Comparison of ENCODE assay signal across 21 mouse cellular contexts in genomic region chr12:106178688-106179205, GRCm38 (mm10).
DNase-seq lines count a peak whose midpoint lies in the region; ATAC-seq and TF ChIP-seq lines count a peak whose summit lies in the region.
"Had no signal": no experiment of that assay in that cellular context is flagged by ENCODE, and none has a peak within 500 bp of the region (broad histone marks: within the 10 kb centered on the region; RNA-seq: fewer than 3 reads in every experiment).

No protein-coding gene starts in this region.

- DNase-seq in forebrain, embryonic 10.5 days (ENCODE audit: extremely low spot score, low spot score) = no peak
- DNase-seq in left cerebral cortex, postnatal 4 days = peak; percentile 66
- DNase-seq in left cerebral cortex, adult 2 months (ENCODE audit: extremely low spot score in 1 of 2, low spot score in 2 of 2) = no peak
- peak; percentile 64 for DNase-seq in midbrain, postnatal 0 days (ENCODE audit: low spot score)
- no peak for DNase-seq in midbrain, embryonic 14.5 days
- DNase-seq: adrenal gland, adult 2 months; adrenal gland, postnatal 10 days; adrenal gland, postnatal 25 days; cerebellum, adult 11-12 months; cerebellum, adult 2 months; cerebellum, adult 9-10 months; cerebellum, postnatal 36 days; embryo, embryonic 11 days had no signal

- peaks cover 39% of the 10 kb centered on the region for H3K4me1 ChIP-seq in forebrain, embryonic 10.5 days
- peaks cover 24% of the 10 kb centered on the region for H3K4me1 ChIP-seq in forebrain, embryonic 12.5 days
- peaks cover 13% of the 10 kb centered on the region for H3K4me1 ChIP-seq in hindbrain, embryonic 16.5 days (ENCODE audit: control insufficient read depth, insufficient read depth, low read depth, low read length)
- peaks cover 45% of the 10 kb centered on the region for H3K4me1 ChIP-seq in hindbrain, embryonic 13.5 days (replicated peaks)
- peaks cover 9% of the 10 kb centered on the region; the same call in 1 of the 2 replicates for H3K4me1 ChIP-seq in midbrain, postnatal 0 days (ENCODE audit: insufficient read depth, low read length)
- peaks cover 19% of the 10 kb centered on the region for H3K4me1 ChIP-seq in midbrain, embryonic 14.5 days (ENCODE audit: control insufficient read depth, insufficient read depth, low read length)

- H3K4me3 ChIP-seq in forebrain, embryonic 10.5 days = no peak overlapping the region
- H3K4me3 ChIP-seq in forebrain, embryonic 12.5 days (replicated peaks) = no peak overlapping the region
- no peak overlapping the region for H3K4me3 ChIP-seq in hindbrain, embryonic 16.5 days (ENCODE audit: low read length)
- no peak overlapping the region for H3K4me3 ChIP-seq in hindbrain, embryonic 13.5 days
- H3K4me3 ChIP-seq in left cerebral cortex, adult 2 months = no peak overlapping the region
- no peak overlapping the region for H3K4me3 ChIP-seq in midbrain, postnatal 0 days (ENCODE audit: low read depth, low read length)
- no peak overlapping the region for H3K4me3 ChIP-seq in midbrain, embryonic 14.5 days (replicated peaks; ENCODE audit: low read depth, low read length)
- H3K4me3 ChIP-seq: embryonic facial prominence, embryonic 13.5 days; embryonic facial prominence, embryonic 15.5 days; erythroblast, embryonic 14.5 days had no signal

- no peak for TF ChIP-seq CTCF in left cerebral cortex, adult 2 months (IDR thresholded peaks at IDR 0.05)
- no peak for TF ChIP-seq CTCF in midbrain, postnatal 0 days (IDR thresholded peaks at IDR 0.05)

- intact Hi-C loops in left cerebral cortex, postnatal 4 days (cut with DNase I) = no loop called here
- intact Hi-C loops in left cerebral cortex, adult 2 months (cut with DNase I) = no loop called here

- no peak for ATAC-seq in forebrain, embryonic 12.5 days (ENCODE audit: low FRiP score)
- 0 out of 2 replicates have a peak, but pooled peaks have one; percentile 25 for ATAC-seq in hindbrain, embryonic 16.5 days
- ATAC-seq in hindbrain, embryonic 13.5 days (ENCODE audit: low FRiP score) = no peak
- ATAC-seq in midbrain, postnatal 0 days (ENCODE audit: low FRiP score) = no peak
- ATAC-seq in midbrain, embryonic 14.5 days (ENCODE audit: low FRiP score, low TSS enrichment) = no peak
- ATAC-seq: forebrain, embryonic 14.5 days; forebrain, embryonic 16.5 days had no signal

- peak overlapping the region; percentile 9; the same call in 1 of the 2 replicates for H3K27ac ChIP-seq in forebrain, embryonic 10.5 days
- H3K27ac ChIP-seq in forebrain, embryonic 12.5 days = no peak overlapping the region
- H3K27ac ChIP-seq in hindbrain, embryonic 16.5 days (ENCODE audit: low read depth, low read length) = no peak overlapping the region
- H3K27ac ChIP-seq in hindbrain, embryonic 13.5 days = no peak overlapping the region
- H3K27ac ChIP-seq in left cerebral cortex, adult 2 months = no peak overlapping the region
- H3K27ac ChIP-seq in midbrain, postnatal 0 days (ENCODE audit: low read depth, low read length) = no peak overlapping the region
- H3K27ac ChIP-seq in midbrain, embryonic 14.5 days (replicated peaks; ENCODE audit: low read depth, low read length) = no peak overlapping the region
- H3K27ac ChIP-seq: embryonic facial prominence, embryonic 13.5 days; embryonic facial prominence, embryonic 15.5 days had no signal

- H3K9me3 ChIP-seq in forebrain, embryonic 10.5 days = no peaks in the 10 kb centered on the region
- H3K9me3 ChIP-seq in forebrain, embryonic 12.5 days = no peaks in the 10 kb centered on the region
- no peaks in the 10 kb centered on the region for H3K9me3 ChIP-seq in hindbrain, embryonic 16.5 days (ENCODE audit: control insufficient read depth, low read length)
- H3K9me3 ChIP-seq in hindbrain, embryonic 13.5 days = no peaks in the 10 kb centered on the region
- H3K9me3 ChIP-seq in midbrain, postnatal 0 days (ENCODE audit: low read length) = no peaks in the 10 kb centered on the region
- no peaks in the 10 kb centered on the region for H3K9me3 ChIP-seq in midbrain, embryonic 14.5 days (ENCODE audit: control insufficient read depth, low read length)
- H3K9me3 ChIP-seq: embryonic facial prominence, embryonic 13.5 days; embryonic facial prominence, embryonic 15.5 days had no signal

- no peak overlapping the region for H3K4me2 ChIP-seq in forebrain, embryonic 12.5 days
- H3K4me2 ChIP-seq in hindbrain, embryonic 16.5 days (ENCODE audit: low read length) = no peak overlapping the region
- H3K4me2 ChIP-seq in hindbrain, embryonic 13.5 days = no peak overlapping the region
- H3K4me2 ChIP-seq in midbrain, postnatal 0 days (ENCODE audit: low read depth, low read length, poor library complexity, severe bottlenecking) = no peak overlapping the region
- no peak overlapping the region for H3K4me2 ChIP-seq in midbrain, embryonic 14.5 days (ENCODE audit: low read length)
- H3K4me2 ChIP-seq: embryonic facial prominence, embryonic 13.5 days; embryonic facial prominence, embryonic 15.5 days had no signal

- peaks cover 52% of the 10 kb centered on the region for H3K27me3 ChIP-seq in forebrain, embryonic 10.5 days (ENCODE audit: poor library complexity, severe bottlenecking)
- peaks cover 15% of the 10 kb centered on the region for H3K27me3 ChIP-seq in forebrain, embryonic 12.5 days
- no peaks in the 10 kb centered on the region; the same call in 1 of the 2 replicates for H3K27me3 ChIP-seq in hindbrain, embryonic 16.5 days (replicated peaks; ENCODE audit: control insufficient read depth, insufficient read depth, low read length)
- no peaks in the 10 kb centered on the region for H3K27me3 ChIP-seq in hindbrain, embryonic 13.5 days
- no peaks in the 10 kb centered on the region for H3K27me3 ChIP-seq in midbrain, postnatal 0 days (ENCODE audit: insufficient read depth, low read length)
- H3K27me3 ChIP-seq in midbrain, embryonic 14.5 days (ENCODE audit: control insufficient read depth, insufficient read depth, low read length) = no peaks in the 10 kb centered on the region

- WGBS in forebrain, embryonic 10.5 days = 85% methylated on average over 11 of the region's 11 CpGs
- 79% methylated on average over 11 of the region's 11 CpGs for WGBS in forebrain, embryonic 12.5 days
- WGBS in hindbrain, embryonic 16.5 days = 37% methylated on average over 11 of the region's 11 CpGs
- WGBS in hindbrain, embryonic 13.5 days = 46% methylated on average over 11 of the region's 11 CpGs
- 57% methylated on average over 11 of the region's 11 CpGs for WGBS in midbrain, postnatal 0 days
- WGBS in midbrain, embryonic 14.5 days = 52% methylated on average over 11 of the region's 11 CpGs

- no peaks in the 10 kb centered on the region for H3K36me3 ChIP-seq in forebrain, embryonic 10.5 days (replicated peaks)
- no peaks in the 10 kb centered on the region for H3K36me3 ChIP-seq in forebrain, embryonic 12.5 days (replicated peaks)
- no peaks in the 10 kb centered on the region for H3K36me3 ChIP-seq in hindbrain, embryonic 16.5 days (ENCODE audit: control insufficient read depth, insufficient read depth, low read length)
- no peaks in the 10 kb centered on the region for H3K36me3 ChIP-seq in hindbrain, embryonic 13.5 days
- no peaks in the 10 kb centered on the region for H3K36me3 ChIP-seq in midbrain, postnatal 0 days (ENCODE audit: insufficient read depth, low read length)
- no peaks in the 10 kb centered on the region for H3K36me3 ChIP-seq in midbrain, embryonic 14.5 days (ENCODE audit: control insufficient read depth, insufficient read depth, low read length)
- H3K36me3 ChIP-seq: embryonic facial prominence, embryonic 13.5 days; embryonic facial prominence, embryonic 15.5 days had no signal

- no peak overlapping the region for H3K9ac ChIP-seq in forebrain, embryonic 12.5 days
- H3K9ac ChIP-seq in hindbrain, embryonic 16.5 days (ENCODE audit: low read depth, low read length) = no peak overlapping the region
- H3K9ac ChIP-seq in hindbrain, embryonic 13.5 days = no peak overlapping the region
- no peak overlapping the region for H3K9ac ChIP-seq in midbrain, postnatal 0 days (replicated peaks; ENCODE audit: low read length, poor library complexity, severe bottlenecking)
- no peak overlapping the region for H3K9ac ChIP-seq in midbrain, embryonic 14.5 days (replicated peaks; ENCODE audit: low read length)
- H3K9ac ChIP-seq: embryonic facial prominence, embryonic 13.5 days; embryonic facial prominence, embryonic 15.5 days had no signal

Comparison
In these comparisons a context has a peak if more than half of its experiments do, and no peak if none do; other contexts are left out.
1. DNase-seq: peak in left cerebral cortex, postnatal 4 days (single experiment) and midbrain, postnatal 0 days (single experiment); none in forebrain, embryonic 10.5 days (single experiment), left cerebral cortex, adult 2 months (0 of 2) and midbrain, embryonic 14.5 days (single experiment).